Mouse (Mus musculus) ES-Bruce4 (cell line): ENCODE results near the gene Tmem104.

ENCODE experiments used
- CTCF ChIP-seq: IDR thresholded peaks from one replicate; pipeline ENCODE4 v1.8.1; 2011; ENCODE audit warnings: low read depth, low read length
- POLR2A ChIP-seq: IDR thresholded peaks from one replicate; pipeline ENCODE4 v1.8.1; 2011; ENCODE audit warnings: low read length; ENCODE audit not compliant: insufficient read depth

GRCm38 (mm10) chr11:115184973-115185372 is 2.3 kb upstream of the Tmem104 start:
- TF ChIP-seq POLR2A = no peak
- TF ChIP-seq CTCF = no peak
